Mouse (Mus musculus) cerebral cortex, adult 2 months (tissue): Measurements from ENCODE around the gene Tacc2.

ENCODE experiments used
- WGBS: fragments of 180-500 bp; shearing (Covaris S2); methylation state at CpG from one replicate; pipeline ENCODE4 v1.1.7; 2018; 5-methylcytosine and 5-hydroxymethylcytosine counted together

The Tacc2 gene

GRCm38 (mm10) chr7:130688601-130689000 lies 111.4 kb downstream of the Tacc2 start:
- WGBS = 91% methylated on average over 4 of the region's 4 CpGs

GRCm38 (mm10) chr7:130690869-130691268 lies 113.6 kb downstream of the Tacc2 start:
- 84% methylated on average over 6 of the region's 6 CpGs for WGBS

- 32% methylated on average over 2 of the region's 2 CpGs for WGBS
These were observed 114.7 kb downstream of the Tacc2 start for GRCm38 (mm10) chr7:130691931-130692330.

GRCm38 (mm10) chr7:130692392-130692942 lies 115.2 kb downstream of the Tacc2 start:
- 1% methylated on average over 39 of the region's 39 CpGs for WGBS

GRCm38 (mm10) chr7:130692943-130693799 lies 115.9 kb downstream of the Tacc2 start:
- 7% methylated on average over 19 of the region's 19 CpGs for WGBS

GRCm38 (mm10) chr7:130693800-130694193 lies 116.6 kb downstream of the Tacc2 start:
- 33% methylated on average over 11 of the region's 11 CpGs for WGBS

- 53% methylated on average over 13 of the region's 13 CpGs for WGBS
These were observed 118.6 kb downstream of the Tacc2 start for GRCm38 (mm10) chr7:130695669-130696338.

GRCm38 (mm10) chr7:130696347-130697234 lies 119.4 kb downstream of the Tacc2 start:
- WGBS = 41% methylated on average over 16 of the region's 16 CpGs

GRCm38 (mm10) chr7:130701336-130701735 lies 124.1 kb downstream of the Tacc2 start:
- WGBS = 67% methylated on average over 1 of the region's 1 CpGs

GRCm38 (mm10) chr7:130705230-130705629 lies 128.0 kb downstream of the Tacc2 start:
- 82% methylated on average over 2 of the region's 2 CpGs for WGBS

- 44% methylated on average over 9 of the region's 9 CpGs for WGBS
These were observed 131.7 kb downstream of the Tacc2 start for GRCm38 (mm10) chr7:130708940-130709339.

- 44% methylated on average over 9 of the region's 9 CpGs for WGBS
These were observed 132.4 kb downstream of the Tacc2 start for GRCm38 (mm10) chr7:130709372-130710274.

- WGBS = 89% methylated on average over 7 of the region's 7 CpGs
These were observed 134.6 kb downstream of the Tacc2 start for GRCm38 (mm10) chr7:130711851-130712250.

GRCm38 (mm10) chr7:130713319-130713718 lies 136.1 kb downstream of the Tacc2 start:
- WGBS = 36% methylated on average over 6 of the region's 6 CpGs

GRCm38 (mm10) chr7:130715467-130715866 lies 138.2 kb downstream of the Tacc2 start:
- WGBS = 80% methylated on average over 3 of the region's 3 CpGs

GRCm38 (mm10) chr7:130716341-130716740 lies 139.1 kb downstream of the Tacc2 start:
- WGBS = 95% methylated on average over 4 of the region's 4 CpGs

GRCm38 (mm10) chr7:130716989-130717388 lies 139.8 kb downstream of the Tacc2 start:
- WGBS = 92% methylated on average over 6 of the region's 6 CpGs

- 46% methylated on average over 16 of the region's 16 CpGs for WGBS
These were observed 142.8 kb downstream of the Tacc2 start for GRCm38 (mm10) chr7:130719931-130720598.

- WGBS = 75% methylated on average over 9 of the region's 9 CpGs
These were observed 143.6 kb downstream of the Tacc2 start for GRCm38 (mm10) chr7:130720646-130721335.
